Mouse (Mus musculus) bone marrow, adult 2 months (tissue): ENCODE results near the gene Gm49601. TPM values are rescaled to one million over a fixed set of nuclear protein-coding genes. Genes with fewer than 3 reads are reported as not detected.

Experiments
- H3K27ac ChIP-seq: fragments of 200-500 bp; 2 replicates; pipeline ENCODE4 v1.5.1; 2012; ENCODE audit warnings: low read depth, mild to moderate bottlenecking, control low read depth, inconsistent platforms, low read length; ENCODE audit not compliant: control insufficient read depth, poor library complexity, insufficient read depth
- H3K4me1 ChIP-seq: fragments of 200-500 bp; 2 replicates; pipeline ENCODE4 v1.6.1; 2011; ENCODE audit warnings: low read length; ENCODE audit not compliant: control insufficient read depth, insufficient read depth
- H3K4me3 ChIP-seq: fragments of 200-500 bp; replicated peaks from 2 replicates; pipeline ENCODE3; 2011; ENCODE audit warnings: mild to moderate bottlenecking, low read depth, low read length, control low read depth; ENCODE audit not compliant: control insufficient read depth
- CTCF ChIP-seq: fragments of 200-500 bp; IDR thresholded peaks from 2 replicates; pipeline ENCODE4 v1.5.1; 2011; ENCODE audit warnings: low read length, control low read depth; ENCODE audit not compliant: control insufficient read depth, insufficient read depth
- POLR2A ChIP-seq: fragments of 200-500 bp; IDR thresholded peaks from 2 replicates; pipeline ENCODE4 v1.6.1; 2011; ENCODE audit warnings: low read depth, mild to moderate bottlenecking, control low read depth, low read length, borderline replicate concordance; ENCODE audit not compliant: control insufficient read depth
- WGBS: fragments of 180-500 bp; shearing (Covaris S2); methylation state at CpG from one replicate; pipeline ENCODE4 v1.1.7; 2018; 5-methylcytosine and 5-hydroxymethylcytosine counted together
- polyA plus RNA-seq: library from polyadenylated mRNA; stranded (reverse); fragments of >200 nt; gene quantifications from 2 replicates; pipeline ENCODE4 v1.2.4, GENCODE M21; 2011; ENCODE audit warnings: low replicate concordance; ENCODE audit not compliant: missing spikeins, insufficient read depth, insufficient read length

The Gm49601 gene
- polyA plus RNA-seq, 1 experiment: 15.2 TPM

GRCm38 (mm10) chr16:18621362-18622001, 4.7 kb downstream of the Gm49601 start:
- Histone ChIP-seq H3K4me1 (peaks cover 3% of the 10 kb centered on the region), H3K27ac (peak overlapping the region; percentile 13), H3K4me3 (no peak overlapping the region)
- no peak for TF ChIP-seq CTCF
- no peak for TF ChIP-seq POLR2A
- 4% methylated on average over 38 of the region's 38 CpGs for WGBS

GRCm38 (mm10) chr16:18620601-18621361, 5.4 kb downstream of the Gm49601 start:
- H3K4me1 ChIP-seq: peaks cover 3% of the 10 kb centered on the region
- peak overlapping the region; percentile 9 for H3K4me3 ChIP-seq

GRCm38 (mm10) chr16:18620201-18620600, 6.0 kb downstream of the Gm49601 start:
- TF ChIP-seq POLR2A: no peak
- TF ChIP-seq CTCF: no peak
- WGBS: 54% methylated on average over 6 of the region's 6 CpGs
- no peak overlapping the region for H3K4me3 ChIP-seq
- H3K4me1 ChIP-seq: peaks cover 3% of the 10 kb centered on the region
- no peak overlapping the region for H3K27ac ChIP-seq

More at GRCm38 (mm10) chr16:18620601-18621361, 5.4 kb downstream of the Gm49601 start:
- TF ChIP-seq POLR2A (no peak), CTCF (no peak)
- 5% methylated on average over 74 of the region's 74 CpGs for WGBS
- peak overlapping the region; percentile 13; the same call in 1 of the 2 replicates for H3K27ac ChIP-seq

- H3K4me1 ChIP-seq: peaks cover 3% of the 10 kb centered on the region
- H3K27ac ChIP-seq: no peak overlapping the region
- WGBS: 67% methylated on average over 4 of the region's 4 CpGs
- H3K4me3 ChIP-seq: no peak overlapping the region
- no peak for TF ChIP-seq CTCF
- TF ChIP-seq POLR2A: no peak
Measured at GRCm38 (mm10) chr16:18619110-18619509, 7.1 kb downstream of the Gm49601 start.

- TF ChIP-seq CTCF: no peak
- TF ChIP-seq POLR2A: no peak
- WGBS: 80% methylated on average over 2 of the region's 2 CpGs
- peaks cover 3% of the 10 kb centered on the region for H3K4me1 ChIP-seq
Measured at GRCm38 (mm10) chr16:18618297-18618696, 7.9 kb downstream of the Gm49601 start.

GRCm38 (mm10) chr16:18617370-18618065, 8.7 kb downstream of the Gm49601 start:
- WGBS: 3% methylated on average over 27 of the region's 27 CpGs
- no peak overlapping the region for H3K4me3 ChIP-seq

More at GRCm38 (mm10) chr16:18618297-18618696, 7.9 kb downstream of the Gm49601 start:
- no peak overlapping the region for H3K4me3 ChIP-seq
- no peak overlapping the region for H3K27ac ChIP-seq

GRCm38 (mm10) chr16:18613301-18613700, 12.9 kb downstream of the Gm49601 start:
- Histone ChIP-seq H3K4me1 (peaks cover 3% of the 10 kb centered on the region), H3K27ac (no peak overlapping the region), H3K4me3 (no peak overlapping the region)
- 68% methylated on average over 3 of the region's 3 CpGs for WGBS
- TF ChIP-seq CTCF (no peak), POLR2A (no peak)

More at GRCm38 (mm10) chr16:18617370-18618065, 8.7 kb downstream of the Gm49601 start:
- Histone ChIP-seq H3K4me1 (peaks cover 3% of the 10 kb centered on the region), H3K27ac (no peak overlapping the region)
- TF ChIP-seq POLR2A (no peak), CTCF (peak; percentile 93)

GRCm38 (mm10) chr16:18611752-18612151, 14.5 kb downstream of the Gm49601 start:
- TF ChIP-seq POLR2A (no peak), CTCF (no peak)
- no peak overlapping the region for H3K4me3 ChIP-seq
- WGBS: 85% methylated on average over 13 of the region's 13 CpGs

More at GRCm38 (mm10) chr16:18611752-18612151, 14.5 kb downstream of the Gm49601 start:
- no peak overlapping the region for H3K27ac ChIP-seq
- H3K4me1 ChIP-seq: no peaks in the 10 kb centered on the region
